Mouse (Mus musculus) common myeloid progenitor, adult 5-6 weeks (primary cell): ENCODE results near the gene Fchsd2. TPM values are rescaled to one million over a fixed set of nuclear protein-coding genes. Genes with fewer than 3 reads are reported as not detected.
A peak's percentile ranks its signal among the peaks of the same experiment; 100 is the strongest.

Source experiments
- ATAC-seq: replicated peaks from 2 replicates; pipeline ENCODE4 v1.8.0; 2016; ENCODE audit warnings: low read depth, mild to moderate bottlenecking, moderate TSS enrichment, inconsistent platforms; ENCODE audit not compliant: poor library complexity, severe bottlenecking
- total RNA-seq: library from RNA; stranded (forward); fragments of 200-1000, 187-1606 nt; gene quantifications from 2 replicates; pipeline ENCODE4 v1.2.3, GENCODE M21; 2017

Gene Fchsd2
- 43.4 and 85.4 TPM in 2 replicates for total RNA-seq

DNA sequence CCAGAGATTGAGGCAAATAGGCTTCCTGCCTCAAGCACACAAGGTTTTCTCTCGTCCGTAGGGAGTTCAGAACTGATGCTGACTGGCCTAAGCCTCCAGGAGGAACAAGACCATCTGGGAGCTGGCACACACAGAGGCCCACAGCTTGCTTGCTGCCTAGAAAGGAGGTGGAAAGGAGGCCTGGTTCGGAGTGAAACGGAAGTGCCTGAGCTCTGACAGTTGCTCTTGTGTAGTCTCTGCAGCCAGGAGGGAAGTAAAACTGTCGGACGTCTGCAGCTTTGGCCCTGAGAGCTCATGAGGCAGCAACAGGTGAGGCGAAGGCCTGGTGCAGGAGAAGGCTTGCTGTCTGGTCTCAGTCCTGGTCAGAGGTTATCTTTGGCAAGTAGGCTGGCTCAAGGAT lies at the start of gene Fchsd2:
Fchsd2 (plus strand) TSS at position 246 of the 400 bp plus-strand sequence.
- peak; percentile 69 for ATAC-seq

DNA sequence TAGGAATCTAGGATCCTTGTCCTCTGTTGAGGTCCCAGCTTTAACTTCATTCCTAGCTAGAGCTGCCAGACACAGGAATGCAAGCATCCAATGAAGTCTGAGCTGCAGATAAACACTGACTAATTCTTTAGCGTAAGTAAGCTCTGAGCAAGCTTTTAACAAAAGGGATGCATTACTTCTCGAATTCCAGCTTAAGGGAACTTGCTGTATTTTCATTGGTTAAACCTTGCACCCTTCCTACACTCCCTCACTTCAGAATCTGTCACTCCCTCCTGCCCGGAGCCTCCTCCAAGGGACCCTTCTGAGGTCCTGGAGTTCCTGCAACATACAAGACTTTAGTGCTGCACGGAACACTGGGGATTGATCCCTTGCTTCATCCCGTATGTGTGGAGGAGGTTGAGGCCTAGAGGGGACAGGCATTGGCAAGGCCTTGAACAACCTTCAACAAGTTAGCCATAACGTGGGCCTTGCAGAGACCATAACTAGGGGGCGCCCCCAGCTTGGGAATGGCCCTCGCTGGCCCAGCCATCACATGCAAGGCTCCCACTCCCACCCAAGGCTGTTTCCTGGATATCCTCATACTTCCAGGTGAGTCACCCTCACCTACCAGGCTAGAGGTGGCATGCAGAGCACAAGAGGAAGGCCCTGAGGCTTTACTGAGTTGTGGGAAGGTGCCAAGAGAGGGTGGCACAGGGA lies 48.7 kb upstream of the Fchsd2 start:
- no peak for ATAC-seq

- ATAC-seq = no peak
These were observed 44.4 kb upstream of the Fchsd2 start for GRCm38 (mm10) chr7:101048247-101048646.

- no peak for ATAC-seq
These were observed 43.2 kb upstream of the Fchsd2 start for GRCm38 (mm10) chr7:101049326-101050087.

- peak; percentile 37 for ATAC-seq
These were observed 41.7 kb upstream of the Fchsd2 start for GRCm38 (mm10) chr7:101050724-101051550.

GRCm38 (mm10) chr7:101051551-101052221 lies 41.0 kb upstream of the Fchsd2 start:
- peak; percentile 78 for ATAC-seq

- no peak for ATAC-seq
These were observed 39.5 kb upstream of the Fchsd2 start for GRCm38 (mm10) chr7:101053136-101053535.

DNA sequence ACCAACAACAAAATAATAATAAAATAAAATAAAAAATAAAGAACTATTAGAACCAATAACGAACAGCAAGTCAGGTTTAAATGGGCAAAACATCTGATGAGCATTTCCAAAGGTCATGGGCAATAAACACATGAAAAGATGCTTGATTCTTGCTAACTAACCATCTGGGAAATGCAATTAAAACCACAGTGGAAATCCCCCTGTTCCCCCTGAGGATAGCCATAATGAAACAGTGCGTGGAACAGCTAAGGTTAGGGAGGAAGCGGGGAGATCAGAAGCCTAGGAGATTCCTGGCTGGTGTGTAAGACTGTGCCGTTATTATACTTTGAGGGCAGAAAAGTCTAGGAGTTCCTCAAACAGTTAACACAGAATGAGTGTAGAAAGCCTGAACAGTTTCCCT lies 35.4 kb upstream of the Fchsd2 start:
- no peak for ATAC-seq

DNA sequence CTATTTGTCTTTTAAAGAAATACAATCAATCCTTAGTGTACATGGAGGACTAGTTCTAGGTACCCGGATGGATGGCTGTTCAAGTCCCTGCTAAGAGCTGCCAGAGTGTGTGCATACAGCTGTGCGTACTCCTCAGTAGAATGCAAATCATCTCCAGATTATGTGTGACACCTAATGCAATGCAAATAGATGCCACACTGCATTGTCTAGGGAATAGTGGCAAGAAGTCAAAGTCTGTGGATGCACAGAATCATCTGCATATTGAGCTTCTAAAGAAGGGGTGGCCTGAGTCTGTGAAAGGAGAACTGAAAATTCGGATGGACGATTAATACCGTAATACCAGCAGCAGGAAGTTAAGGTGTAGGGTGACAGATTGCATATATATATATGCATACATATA lies 33.5 kb upstream of the Fchsd2 start:
- ATAC-seq = no peak

DNA sequence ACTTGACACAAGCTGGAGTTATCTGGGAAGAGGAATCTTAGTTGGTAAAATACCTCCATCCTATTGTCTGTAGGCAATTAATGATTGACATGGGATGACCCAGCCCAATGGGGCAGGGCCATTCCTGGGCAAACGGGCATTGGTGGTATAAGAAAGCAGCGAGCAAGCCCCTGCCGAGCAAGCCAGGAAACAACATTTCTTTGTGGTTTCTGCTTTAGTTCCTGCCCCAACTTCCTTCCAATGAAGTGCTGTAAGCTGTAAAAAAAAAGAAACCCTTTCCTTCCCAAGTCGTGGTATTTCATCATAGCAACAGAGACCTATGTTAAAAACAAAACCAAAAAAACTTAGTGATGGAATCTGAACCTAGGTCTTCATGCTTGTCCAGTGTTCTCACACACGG lies 32.2 kb upstream of the Fchsd2 start:
- peak; percentile 79 for ATAC-seq

DNA sequence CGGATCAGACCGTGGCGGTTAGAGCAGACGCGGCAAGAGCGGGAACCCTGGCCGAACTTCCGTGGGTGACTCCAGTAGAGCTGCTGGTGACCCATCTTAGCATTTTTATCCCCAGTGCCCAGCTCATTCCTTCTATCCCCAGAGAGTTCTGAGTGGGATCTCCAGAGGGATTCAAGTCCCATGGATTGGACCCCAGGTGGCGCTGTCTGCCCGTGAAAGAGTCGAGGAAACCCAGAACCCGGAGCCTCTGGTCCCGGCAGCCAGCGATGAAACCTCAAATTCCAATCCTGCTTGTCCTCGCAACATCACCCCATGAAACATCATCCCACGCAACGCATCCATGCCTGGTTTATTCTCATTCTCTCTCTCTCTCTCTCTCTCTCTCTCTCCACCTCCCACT lies 31.3 kb upstream of the Fchsd2 start:
- ATAC-seq = peak; percentile 53

DNA sequence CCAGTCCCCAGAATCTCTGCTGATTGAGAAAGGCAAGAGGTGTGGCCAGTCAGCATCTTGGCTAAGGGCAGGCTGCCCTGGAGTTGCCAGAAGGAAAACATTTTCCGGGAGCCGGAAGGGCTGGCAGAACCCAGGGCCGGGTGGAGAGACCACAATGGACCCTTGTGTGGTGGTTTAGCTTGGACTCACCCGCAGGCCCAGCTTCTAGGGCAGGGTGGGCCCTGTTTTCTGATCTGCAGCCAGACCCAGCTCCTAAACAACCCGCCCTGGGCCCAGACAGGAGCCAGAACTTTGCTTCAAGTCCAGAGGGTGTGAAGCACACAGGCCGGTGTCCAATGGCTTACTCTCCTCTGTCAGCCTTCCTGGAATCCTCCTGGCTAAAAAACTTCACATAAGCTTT lies 30.4 kb upstream of the Fchsd2 start:
- no peak for ATAC-seq

DNA sequence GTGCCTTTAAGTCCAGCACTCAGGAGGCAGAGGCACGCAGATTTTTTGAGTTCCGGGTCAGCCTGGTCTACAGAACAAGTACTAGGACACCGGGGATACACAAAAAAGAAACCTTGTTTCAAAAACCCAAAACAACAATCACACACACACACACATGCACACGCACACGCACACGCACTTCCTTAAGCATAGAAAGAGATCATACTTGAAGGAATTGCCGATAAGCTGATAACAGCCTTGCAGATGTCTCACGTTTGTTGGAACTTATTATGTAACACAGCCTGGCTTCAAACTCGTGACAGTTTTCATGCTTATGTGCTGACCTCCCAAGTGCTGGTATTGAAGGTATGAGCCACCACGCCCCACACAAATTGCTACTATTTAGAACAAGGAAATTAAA lies 29.1 kb upstream of the Fchsd2 start:
- no peak for ATAC-seq

DNA sequence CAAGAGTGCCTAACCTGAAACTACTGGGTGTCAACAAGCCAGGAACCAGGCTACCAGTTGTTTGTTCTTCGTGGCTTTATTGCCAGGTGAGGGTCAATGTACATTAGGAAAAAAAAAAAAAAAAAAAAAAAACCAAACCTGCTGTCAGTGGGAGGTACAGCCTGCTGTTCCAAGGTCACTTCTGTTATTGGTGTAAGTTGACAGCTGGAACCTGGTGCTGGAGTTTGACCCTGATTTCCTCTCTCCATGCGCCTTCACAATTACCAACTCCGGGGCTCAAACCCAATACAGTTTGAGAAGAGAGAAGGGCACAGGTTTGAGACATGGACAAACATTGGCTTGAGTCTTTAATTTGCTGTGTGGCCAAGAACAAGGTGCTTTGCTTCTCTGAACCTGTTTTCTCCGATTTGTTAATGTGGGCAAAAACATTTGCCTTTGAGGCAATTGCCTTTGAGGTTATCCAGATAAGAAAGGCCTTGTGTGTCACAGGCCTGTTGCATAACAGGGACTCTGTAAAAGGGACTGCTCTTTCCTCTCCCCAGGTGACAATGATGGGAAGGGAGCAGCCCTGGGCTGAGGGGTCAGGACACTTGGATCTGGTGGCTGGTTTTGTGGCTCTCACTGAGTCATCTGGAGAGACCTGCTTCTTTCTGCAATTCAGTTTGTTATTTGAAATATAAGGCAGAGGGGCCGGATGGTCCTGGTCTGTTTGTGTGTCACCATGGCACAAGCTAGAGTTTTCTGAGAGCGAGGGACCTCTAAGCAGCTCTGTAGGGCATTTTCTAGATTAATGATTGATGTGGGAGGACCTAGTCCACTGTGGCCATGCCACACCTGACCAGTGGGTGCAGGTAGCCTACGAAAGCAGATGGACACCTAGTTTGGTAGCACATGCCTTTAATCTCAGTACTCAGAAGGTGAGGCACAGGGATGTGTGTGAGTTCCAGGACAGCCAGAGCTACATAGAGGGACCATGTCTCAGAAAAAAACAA lies 27.7 kb upstream of the Fchsd2 start:
- no peak for ATAC-seq

- ATAC-seq = no peak
These were observed 26.7 kb upstream of the Fchsd2 start for GRCm38 (mm10) chr7:101066009-101066408.

DNA sequence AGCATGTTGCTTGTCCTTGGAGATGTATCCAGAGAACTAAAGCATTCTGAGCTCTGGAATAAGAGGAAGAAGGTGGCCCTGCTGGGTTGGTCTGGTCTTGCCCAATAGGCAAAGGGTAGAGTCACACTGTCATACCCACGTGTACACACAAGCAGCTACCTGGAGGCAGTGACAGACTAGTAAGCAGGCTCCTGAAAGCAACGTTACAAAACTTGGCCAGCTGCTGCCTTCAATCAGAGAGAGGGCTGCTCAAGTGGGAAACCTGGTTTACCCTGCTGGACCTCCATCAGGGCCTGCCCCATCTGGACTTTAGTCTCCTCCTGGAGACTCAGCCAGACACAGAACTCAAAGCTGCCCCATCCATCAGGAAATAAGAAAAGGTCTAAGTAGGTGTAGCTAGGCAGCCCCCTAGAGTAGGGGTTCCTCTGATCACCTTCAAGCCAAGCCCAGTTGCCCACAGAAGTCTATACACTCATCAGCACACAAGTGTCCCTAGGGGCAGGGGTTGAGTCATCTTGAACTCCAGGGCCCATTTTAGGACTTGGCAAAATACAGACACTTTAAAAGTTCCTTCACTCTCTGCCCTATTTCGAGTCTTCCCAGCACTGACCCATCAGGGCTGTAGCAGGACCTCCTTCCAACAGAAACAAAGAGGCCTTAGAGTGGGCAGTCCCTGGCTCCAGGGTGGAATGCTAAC lies 25.9 kb upstream of the Fchsd2 start:
- peak; percentile 61 for ATAC-seq

GRCm38 (mm10) chr7:101067521-101067920 lies 25.1 kb upstream of the Fchsd2 start:
- ATAC-seq = no peak

- ATAC-seq = no peak
These were observed 23.4 kb upstream of the Fchsd2 start for GRCm38 (mm10) chr7:101069271-101069670.
